Mouse (Mus musculus) MEL (cell line): Measurements from ENCODE around the gene Phtf1. TPM values are rescaled to one million over a fixed set of nuclear protein-coding genes. Genes with fewer than 3 reads are reported as not detected.
A peak's percentile ranks its signal among the peaks of the same experiment; 100 is the strongest.

Experiments used
- DNase-seq: peaks from one replicate; pipeline ENCODE4 v3.0.0; 2011; ENCODE audit warnings: low read depth, low spot score
- H3K27ac ChIP-seq: 2 replicates; pipeline ENCODE4 v1.5.1; 2012; ENCODE audit warnings: low read depth, mild to moderate bottlenecking, control low read depth, low read length, moderate library complexity; ENCODE audit not compliant: control insufficient read depth
- H3K27me3 ChIP-seq, 2 experiments: fragments of 150-350 bp in 1 of 2; sonication (generic) in 1 of 2; 2 replicates each; pipeline ENCODE4 v1.6.1; 2012; ENCODE audit warnings: low read length in 2 of 2, mild to moderate bottlenecking in 2 of 2, improper control_type of control experiment in 1 of 2, moderate library complexity in 1 of 2; ENCODE audit not compliant: insufficient read depth in 2 of 2, control insufficient read depth in 1 of 2
- H3K36me3 ChIP-seq, 2 experiments: 2 replicates each; pipeline ENCODE4 v1.6.1; 2012 to 2014; ENCODE audit warnings: low read length in 2 of 2, improper control_type of control experiment in 1 of 2, inconsistent platforms in 1 of 2, mild to moderate bottlenecking in 1 of 2; ENCODE audit not compliant: insufficient read depth in 2 of 2, control insufficient read depth in 1 of 2
- H3K4me1 ChIP-seq, 2 experiments: fragments of 150-350 bp in 1 of 2; sonication (generic) in 1 of 2; 2 replicates each; pipeline ENCODE4 v1.6.1; 2012; ENCODE audit warnings: low read length in 2 of 2, improper control_type of control experiment in 1 of 2, mild to moderate bottlenecking in 1 of 2; ENCODE audit not compliant: insufficient read depth in 2 of 2, control insufficient read depth in 1 of 2
- H3K4me3 ChIP-seq, 2 experiments: fragments of 150-350 bp in 1 of 2; sonication (generic) in 1 of 2; 2 replicates each; pipeline ENCODE4 v1.5.1; 2012; ENCODE audit warnings: low read depth in 2 of 2, low read length in 2 of 2, mild to moderate bottlenecking in 2 of 2, moderate library complexity in 2 of 2, control low read depth in 1 of 2, improper control_type of control experiment in 1 of 2; ENCODE audit not compliant: control insufficient read depth in 1 of 2, insufficient read depth in 1 of 2
- H3K79me2 ChIP-seq: 2 replicates; pipeline ENCODE4 v1.6.1; 2012; ENCODE audit warnings: mild to moderate bottlenecking, low read length, moderate library complexity; ENCODE audit not compliant: control insufficient read depth, poor library complexity, insufficient read depth
- H3K9ac ChIP-seq: 2 replicates; pipeline ENCODE4 v1.6.1; 2012; ENCODE audit warnings: low read depth, mild to moderate bottlenecking, control low read depth, low read length, moderate library complexity; ENCODE audit not compliant: control insufficient read depth, poor library complexity, severe bottlenecking
- H3K9me3 ChIP-seq: fragments of 150-350 bp; sonication (generic); replicated peaks from 2 replicates; pipeline ENCODE4 v1.6.1; 2012; ENCODE audit warnings: mild to moderate bottlenecking, low read length, improper control_type of control experiment, moderate library complexity; ENCODE audit not compliant: insufficient read depth
- BHLHE40 ChIP-seq: IDR thresholded peaks from 2 replicates; pipeline ENCODE4 v1.6.1; 2012; ENCODE audit warnings: low read depth, mild to moderate bottlenecking, inconsistent platforms, low read length, improper control_type of control experiment, borderline replicate concordance
- CHD1 ChIP-seq: IDR thresholded peaks from 2 replicates; pipeline ENCODE4 v1.6.1; 2012; ENCODE audit warnings: low read depth, mild to moderate bottlenecking, inconsistent platforms, low read length, improper control_type of control experiment
- CHD2 ChIP-seq: IDR thresholded peaks from 2 replicates; pipeline ENCODE4 v1.6.1; 2011; ENCODE audit warnings: low read length, improper control_type of control experiment
- CTCF ChIP-seq, 3 experiments: IDR thresholded peaks in 2 of 3; conservative IDR thresholded peaks in 1 of 3; 2 replicates each; pipeline ENCODE4 v1.5.1; 2011 to 2012; ENCODE audit warnings: low read length in 3 of 3, low read depth in 2 of 3, mild to moderate bottlenecking in 2 of 3, improper control_type of control experiment in 1 of 3, inconsistent platforms in 1 of 3, mixed read lengths in 1 of 3, moderate library complexity in 1 of 3; ENCODE audit not compliant: control insufficient read depth in 1 of 3, insufficient read depth in 1 of 3, poor library complexity in 1 of 3, severe bottlenecking in 1 of 3
- ETS1 ChIP-seq: IDR thresholded peaks from 2 replicates; pipeline ENCODE4 v1.6.1; 2012; ENCODE audit warnings: low read depth, mild to moderate bottlenecking, inconsistent platforms, low read length, improper control_type of control experiment, moderate library complexity
- GABPA ChIP-seq: IDR thresholded peaks from 2 replicates; pipeline ENCODE4 v1.6.1; 2012; ENCODE audit warnings: low read depth, mild to moderate bottlenecking, inconsistent platforms, low read length, improper control_type of control experiment, moderate library complexity
- MAFK ChIP-seq: IDR thresholded peaks from 2 replicates; pipeline ENCODE4 v1.6.1; 2011; ENCODE audit warnings: low read depth, mild to moderate bottlenecking, low read length, improper control_type of control experiment, borderline replicate concordance
- MAX ChIP-seq: IDR thresholded peaks from 2 replicates; pipeline ENCODE4 v1.6.1; 2011; ENCODE audit warnings: low read length, improper control_type of control experiment
- MAZ ChIP-seq: IDR thresholded peaks from 2 replicates; pipeline ENCODE4 v1.6.1; 2012; ENCODE audit warnings: low read depth, mild to moderate bottlenecking, inconsistent platforms, low read length, improper control_type of control experiment
- MEF2A ChIP-seq: IDR thresholded peaks from 2 replicates; pipeline ENCODE4 v1.6.1; 2014; ENCODE audit warnings: low read depth, mild to moderate bottlenecking, inconsistent platforms, low read length, improper control_type of control experiment; ENCODE audit not compliant: poor library complexity, insufficient replicate concordance, severe bottlenecking; ENCODE audit errors: extremely low read depth
- MXI1 ChIP-seq: IDR thresholded peaks from 2 replicates; pipeline ENCODE4 v1.6.1; 2011; ENCODE audit warnings: mild to moderate bottlenecking, low read depth, low read length, improper control_type of control experiment
- MYB ChIP-seq: IDR thresholded peaks from 2 replicates; pipeline ENCODE4 v1.6.1; 2011; ENCODE audit warnings: mild to moderate bottlenecking, low read depth, low read length, improper control_type of control experiment
- NRF1 ChIP-seq: IDR thresholded peaks from 2 replicates; pipeline ENCODE4 v1.6.1; 2014; ENCODE audit warnings: low read depth, mild to moderate bottlenecking, inconsistent platforms, low read length, improper control_type of control experiment, moderate library complexity; ENCODE audit not compliant: poor library complexity, insufficient read depth, severe bottlenecking
- POLR2AphosphoS5 ChIP-seq: IDR thresholded peaks from 2 replicates; pipeline ENCODE4 v1.6.1; 2012; ENCODE audit warnings: low read depth, borderline replicate concordance, mild to moderate bottlenecking, inconsistent platforms, low read length, moderate library complexity, mixed read lengths
- RAD21 ChIP-seq: IDR thresholded peaks from 2 replicates; pipeline ENCODE4 v1.6.1; 2011; ENCODE audit warnings: mild to moderate bottlenecking, low read depth, low read length, improper control_type of control experiment
- RCOR1 ChIP-seq: IDR thresholded peaks from 2 replicates; pipeline ENCODE4 v1.6.1; 2012; ENCODE audit warnings: low read depth, mild to moderate bottlenecking, inconsistent platforms, low read length, improper control_type of control experiment
- SIN3A ChIP-seq: IDR thresholded peaks from 2 replicates; pipeline ENCODE4 v1.6.1; 2012; ENCODE audit warnings: low read length, improper control_type of control experiment, inconsistent platforms
- TAL1 ChIP-seq: IDR thresholded peaks from 2 replicates; pipeline ENCODE4 v1.6.1; 2012; ENCODE audit warnings: mild to moderate bottlenecking, inconsistent platforms, low read length, moderate library complexity, mixed read lengths
- TCF12 ChIP-seq: IDR thresholded peaks from 2 replicates; pipeline ENCODE4 v1.6.1; 2014; ENCODE audit warnings: low read depth, mild to moderate bottlenecking, inconsistent platforms, low read length, improper control_type of control experiment, moderate library complexity
- USF2 ChIP-seq, 2 experiments: IDR thresholded peaks; 2 replicates each; pipeline ENCODE4 v1.6.1; 2011 to 2012; ENCODE audit warnings: improper control_type of control experiment in 2 of 2, low read length in 2 of 2, borderline replicate concordance in 1 of 2, inconsistent platforms in 1 of 2, low read depth in 1 of 2, mild to moderate bottlenecking in 1 of 2; ENCODE audit not compliant: insufficient read depth in 1 of 2
- ZC3H11A ChIP-seq: IDR thresholded peaks from 2 replicates; pipeline ENCODE4 v1.6.1; 2012; ENCODE audit warnings: low read depth, mild to moderate bottlenecking, inconsistent platforms, low read length, improper control_type of control experiment
- ZKSCAN1 ChIP-seq: IDR thresholded peaks from 2 replicates; pipeline ENCODE4 v1.6.1; 2012; ENCODE audit warnings: low read depth, mild to moderate bottlenecking, inconsistent platforms, low read length, improper control_type of control experiment, moderate library complexity
- ZMIZ1 ChIP-seq: IDR thresholded peaks from 2 replicates; pipeline ENCODE4 v1.6.1; 2012; ENCODE audit warnings: low read depth, mild to moderate bottlenecking, inconsistent platforms, low read length, improper control_type of control experiment, moderate library complexity
- ZNF384 ChIP-seq: IDR thresholded peaks from 2 replicates; pipeline ENCODE4 v1.6.1; 2012; ENCODE audit warnings: low read depth, mild to moderate bottlenecking, inconsistent platforms, low read length, improper control_type of control experiment
- polyA plus RNA-seq, 2 experiments: library from polyadenylated mRNA; stranded (reverse) in 1 of 2; unstranded in 1 of 2; fragments of >175 nt in 1 of 2; fragments of >200 nt in 1 of 2; gene quantifications; 2 replicates each; pipeline versions ENCODE4 v1.2.1 to v1.2.4; 2012; ENCODE audit warnings: low replicate concordance in 2 of 2, low read depth in 1 of 2; ENCODE audit not compliant: insufficient read length in 2 of 2, insufficient read depth in 1 of 2, missing spikeins in 1 of 2
- total RNA-seq: library from RNA; depleted of rRNA; stranded (reverse); fragments of 300-350 nt; gene quantifications from 2 replicates; pipeline ENCODE4 v1.2.3, GENCODE M21; 2012

Phtf1 gene
- total and polyA plus RNA-seq, 3 experiments, result 20.0 to 23.4 TPM; not detected in 1

- no peaks in the 10 kb centered on the region for H3K27me3 ChIP-seq
- DNase-seq, result no peak
- no peak overlapping the region for H3K4me3 ChIP-seq
- H3K9me3 ChIP-seq, result no peaks in the 10 kb centered on the region
- H3K36me3 ChIP-seq, result peaks cover 5 to 32% of the 10 kb centered on the region in 2 experiments
- H3K9ac ChIP-seq, result no peak overlapping the region
- TF ChIP-seq MAFK, result peak; percentile 56; the same call in 1 of the 2 replicates
- no peak for TF ChIP-seq ETS1
- H3K79me2 ChIP-seq, result no peaks in the 10 kb centered on the region
- H3K4me1 ChIP-seq, result no peaks in the 10 kb centered on the region; a peak in 1 of 4 replicates
- no peak overlapping the region for H3K27ac ChIP-seq
Observed at GRCm38 (mm10) chr3:103960622-103961021, 7.3 kb upstream of the Phtf1 start.

DNA sequence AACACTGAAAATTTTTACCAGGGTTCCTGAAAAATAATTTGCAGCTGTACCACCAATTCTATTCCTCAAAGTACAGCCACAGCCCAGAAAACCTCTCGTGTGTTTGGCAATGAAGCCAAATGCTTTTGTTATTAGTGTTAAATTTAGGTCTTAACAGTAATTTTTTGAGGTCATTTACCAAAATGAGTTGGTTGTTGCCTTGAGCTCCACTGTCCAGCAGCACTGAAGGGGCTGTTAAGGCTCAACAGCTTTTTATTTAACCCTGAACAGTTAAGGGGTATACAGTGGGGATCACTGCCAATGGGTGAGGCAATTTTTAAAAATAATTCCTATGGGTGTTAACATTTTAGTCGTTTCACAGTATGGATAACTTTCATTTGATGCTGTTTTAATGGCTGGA is 679 bp upstream of the Phtf1 start:
- no peak for DNase-seq
- Histone ChIP-seq H3K4me3 (peak overlapping the region in 1 of 2 experiments; percentile 55; a peak in 2 of 4 replicates), H3K9me3 (no peaks in the 10 kb centered on the region), H3K36me3 (peaks cover 19 to 26% of the 10 kb centered on the region in 2 experiments), H3K27me3 (no peaks in the 10 kb centered on the region), H3K9ac (peak overlapping the region; percentile 96), H3K27ac (0 out of 2 replicates have a peak overlapping the region, but pooled peaks have one; percentile 5), H3K4me1 (peaks cover 0 to 5% of the 10 kb centered on the region in 2 experiments; a peak in 2 of 4 replicates), H3K79me2 (peaks cover 7% of the 10 kb centered on the region; the same call in 1 of the 2 replicates)
- no peak for TF ChIP-seq MYB
- TF ChIP-seq ZNF384, result no peak
- TF ChIP-seq POLR2AphosphoS5, result no peak
- no peak for TF ChIP-seq TAL1
- no peak for TF ChIP-seq NRF1
- TF ChIP-seq RCOR1, result no peak
- no peak for TF ChIP-seq RAD21

DNA sequence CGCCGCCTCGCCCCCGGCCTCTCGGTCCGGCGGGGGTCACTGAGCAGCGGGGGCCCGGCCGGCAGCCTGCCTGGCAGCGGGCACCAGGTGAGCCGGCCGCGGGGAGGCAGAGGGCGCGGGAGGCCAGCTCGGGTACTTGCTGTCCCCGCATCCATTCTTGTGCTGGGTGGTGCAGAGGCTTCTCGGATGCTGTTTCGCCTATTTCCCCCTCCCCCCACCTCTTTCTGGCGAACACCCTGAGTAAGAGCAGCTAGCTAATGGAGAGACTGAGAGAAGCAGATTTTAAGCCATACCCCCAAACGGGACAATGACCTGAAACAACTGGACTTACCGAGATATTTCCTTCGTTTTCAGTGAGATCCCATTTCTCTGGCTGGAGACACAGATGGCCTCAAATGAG is 791 bp downstream of the Phtf1 start:
- Histone ChIP-seq H3K9me3 (no peaks in the 10 kb centered on the region), H3K4me3 (peak overlapping the region; percentile 80 to 81), H3K79me2 (peaks cover 7% of the 10 kb centered on the region; the same call in 1 of the 2 replicates), H3K36me3 (peaks cover 10 to 25% of the 10 kb centered on the region in 2 experiments), H3K9ac (peak overlapping the region; percentile 96), H3K27me3 (no peaks in the 10 kb centered on the region), H3K4me1 (peaks cover 0 to 5% of the 10 kb centered on the region in 2 experiments; a peak in 2 of 4 replicates), H3K27ac (no peak overlapping the region; the same call in 1 of the 2 replicates)
- peak; percentile 60 for DNase-seq
- TF ChIP-seq CTCF (IDR thresholded peaks at IDR 0.05 in 2 of 3, conservative IDR thresholded peaks at IDR 0.05 in 1 of 3; ENCODE audit: control insufficient read depth in 1 of 3, insufficient read depth in 1 of 3, low read depth in 2 of 3, low read length in 3 of 3, poor library complexity in 1 of 3, severe bottlenecking in 1 of 3), result no peak
- TF ChIP-seq MXI1, result peak; percentile 8; the same call in 1 of the 2 replicates
- TF ChIP-seq ZMIZ1, result no peak
- TF ChIP-seq TCF12, result no peak
- no peak for TF ChIP-seq MEF2A
- no peak for TF ChIP-seq MYB
- no peak for TF ChIP-seq MAFK
- TF ChIP-seq GABPA, result no peak
- no peak for TF ChIP-seq MAX
- TF ChIP-seq ETS1, result no peak
- TF ChIP-seq RAD21, result no peak
- 0 out of 2 replicates have a peak, but pooled peaks have one; percentile 57 for TF ChIP-seq CHD1
- TF ChIP-seq MAZ, result 0 out of 2 replicates have a peak, but pooled peaks have one; percentile 16
- TF ChIP-seq BHLHE40, result no peak
- no peak for TF ChIP-seq USF2 (IDR thresholded peaks at IDR 0.05; ENCODE audit: borderline replicate concordance in 1 of 2, insufficient read depth in 1 of 2, low read depth in 1 of 2, low read length in 2 of 2)
- no peak for TF ChIP-seq ZKSCAN1
- TF ChIP-seq CHD2, result no peak
- no peak for TF ChIP-seq ZC3H11A
- TF ChIP-seq SIN3A, result no peak; the same call in 1 of the 2 replicates
